ENCODE assay signal across 12 mouse cellular contexts in the genomic region with DNA sequence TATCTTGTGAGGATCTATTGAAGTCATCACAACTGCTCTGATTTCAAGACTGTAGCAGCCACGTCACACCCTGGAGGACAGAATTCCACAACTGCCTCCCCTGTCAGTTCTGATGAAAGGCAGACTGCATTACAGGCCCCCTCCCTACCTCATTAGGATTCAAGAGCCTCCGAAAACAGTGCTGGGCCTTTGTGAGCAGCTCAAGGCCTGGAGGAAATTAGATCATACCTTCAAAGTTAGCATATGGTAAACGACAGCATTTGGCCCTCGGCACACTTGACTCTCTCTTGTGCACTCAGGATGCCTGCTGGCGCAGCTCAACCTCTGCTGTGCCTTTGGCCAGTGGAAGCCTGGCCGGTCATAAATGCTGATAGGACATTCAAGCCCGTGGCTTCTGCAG.
DNase-seq lines count a peak whose midpoint lies in the region; ATAC-seq and TF ChIP-seq lines count a peak whose summit lies in the region.
"Had no signal": no experiment of that assay in that cellular context is flagged by ENCODE, and none has a peak within 500 bp of the region (broad histone marks: within the 10 kb centered on the region; RNA-seq: fewer than 3 reads in every experiment).

No protein-coding gene starts in this region.

- peak; percentile 84 for DNase-seq in heart, embryonic 10.5 days (ENCODE audit: low spot score)
- DNase-seq in heart, adult 2 months, result no peak
- DNase-seq in cerebellum, adult 8-10 months, result peak; percentile 68
- DNase-seq in forebrain, postnatal 0 days, result no peak
- DNase-seq in urinary bladder, postnatal 4 days (ENCODE audit: low spot score in 2 of 2), result no peak
- DNase-seq in adrenal gland, adult 8-10 months, result no peak

- H3K27ac ChIP-seq in heart, embryonic 10.5 days, result peak overlapping the region; percentile 79
- no peak overlapping the region for H3K27ac ChIP-seq in heart, adult 2 months
- no peak overlapping the region for H3K27ac ChIP-seq in forebrain, postnatal 0 days (ENCODE audit: low read depth, low read length)
- H3K27ac ChIP-seq in midbrain, embryonic 12.5 days (replicated peaks), result no peak overlapping the region
- H3K27ac ChIP-seq in kidney, embryonic 16.5 days (ENCODE audit: low read length), result no peak overlapping the region
- H3K27ac ChIP-seq: kidney, postnatal 0 days; liver, embryonic 14.5 days had no signal

- no peak overlapping the region for H3K9ac ChIP-seq in heart, adult 2 months (ENCODE audit: low read depth, low read length)
- no peak overlapping the region for H3K9ac ChIP-seq in forebrain, postnatal 0 days
- H3K9ac ChIP-seq in midbrain, embryonic 12.5 days (replicated peaks), result no peak overlapping the region
- no peak overlapping the region for H3K9ac ChIP-seq in kidney, embryonic 16.5 days (replicated peaks; ENCODE audit: low read length)
- H3K9ac ChIP-seq: liver, embryonic 14.5 days had no signal

- no peaks in the 10 kb centered on the region for H3K79me2 ChIP-seq in heart, adult 2 months (replicated peaks; ENCODE audit: control insufficient read depth, insufficient read depth, low read length)

- no peak for TF ChIP-seq CTCF in heart, adult 2 months (IDR thresholded peaks at IDR 0.05)
- TF ChIP-seq CTCF in forebrain, postnatal 0 days (IDR thresholded peaks at IDR 0.05; ENCODE audit: low read depth), result no peak

- intact Hi-C loops in heart, adult 2 months (cut with DNase I), result no loop called here

- no peaks in the 10 kb centered on the region for H3K9me3 ChIP-seq in heart, embryonic 10.5 days
- no peaks in the 10 kb centered on the region for H3K9me3 ChIP-seq in forebrain, postnatal 0 days (ENCODE audit: low read length)
- H3K9me3 ChIP-seq in midbrain, embryonic 12.5 days, result no peaks in the 10 kb centered on the region
- no peaks in the 10 kb centered on the region for H3K9me3 ChIP-seq in kidney, embryonic 16.5 days (ENCODE audit: low read length)

- WGBS in heart, embryonic 10.5 days, result 20% methylated on average over 7 of the region's 7 CpGs
- WGBS in heart, adult 2 months, result 37% methylated on average over 7 of the region's 7 CpGs
- 16% methylated on average over 7 of the region's 7 CpGs for WGBS in forebrain, postnatal 0 days
- WGBS in midbrain, embryonic 12.5 days, result 42% methylated on average over 7 of the region's 7 CpGs
- 47% methylated on average over 7 of the region's 7 CpGs for WGBS in kidney, embryonic 16.5 days

- H3K4me2 ChIP-seq in forebrain, postnatal 0 days (ENCODE audit: low read depth), result no peak overlapping the region
- no peak overlapping the region for H3K4me2 ChIP-seq in midbrain, embryonic 12.5 days (replicated peaks)
- no peak overlapping the region for H3K4me2 ChIP-seq in kidney, embryonic 16.5 days (replicated peaks; ENCODE audit: low read depth, low read length)

- peaks cover 17% of the 10 kb centered on the region for H3K4me1 ChIP-seq in heart, embryonic 10.5 days
- H3K4me1 ChIP-seq in heart, adult 2 months (ENCODE audit: control insufficient read depth, insufficient read depth, low read length), result no peaks in the 10 kb centered on the region; the same call in 1 of the 2 replicates
- no peaks in the 10 kb centered on the region for H3K4me1 ChIP-seq in forebrain, postnatal 0 days (ENCODE audit: insufficient read depth)
- peaks cover 6% of the 10 kb centered on the region for H3K4me1 ChIP-seq in midbrain, embryonic 12.5 days
- H3K4me1 ChIP-seq in kidney, embryonic 16.5 days (ENCODE audit: insufficient read depth, low read length), result no peaks in the 10 kb centered on the region

- TF ChIP-seq EP300 in heart, adult 2 months (IDR thresholded peaks at IDR 0.05; ENCODE audit: insufficient read depth, low read depth, low read length), result no peak

- ATAC-seq in forebrain, postnatal 0 days, result peak; percentile 40; the same call in 1 of the 2 replicates
- peak; percentile 52 for ATAC-seq in midbrain, embryonic 12.5 days (ENCODE audit: low FRiP score, low read depth)
- no peak for ATAC-seq in kidney, embryonic 16.5 days (ENCODE audit: low FRiP score, low TSS enrichment)
- ATAC-seq: activated CD4-positive, CD25-positive, alpha-beta regulatory T cell, adult 4 months had no signal

- no peak overlapping the region for H3K4me3 ChIP-seq in heart, embryonic 10.5 days
- H3K4me3 ChIP-seq in heart, adult 2 months, result no peak overlapping the region
- no peak overlapping the region for H3K4me3 ChIP-seq in forebrain, postnatal 0 days (ENCODE audit: low read depth, low read length)
- H3K4me3 ChIP-seq in midbrain, embryonic 12.5 days, result no peak overlapping the region
- no peak overlapping the region for H3K4me3 ChIP-seq in kidney, embryonic 16.5 days (ENCODE audit: low read length)
- H3K4me3 ChIP-seq: myocyte had no signal

- H3K36me3 ChIP-seq in heart, embryonic 10.5 days, result peaks cover 19% of the 10 kb centered on the region
- no peaks in the 10 kb centered on the region for H3K36me3 ChIP-seq in heart, adult 2 months (ENCODE audit: control insufficient read depth, insufficient read depth, low read length)
- H3K36me3 ChIP-seq in forebrain, postnatal 0 days (ENCODE audit: insufficient read depth), result peaks cover 22% of the 10 kb centered on the region
- 0 out of 2 replicates have a peak, but pooled peaks cover 15% of the 10 kb centered on the region for H3K36me3 ChIP-seq in midbrain, embryonic 12.5 days
- H3K36me3 ChIP-seq in kidney, embryonic 16.5 days (ENCODE audit: insufficient read depth, low read length), result peaks cover 9% of the 10 kb centered on the region

- H3K27me3 ChIP-seq in heart, embryonic 10.5 days (ENCODE audit: insufficient read depth, poor library complexity, severe bottlenecking), result no peaks in the 10 kb centered on the region
- H3K27me3 ChIP-seq in heart, adult 2 months (ENCODE audit: control insufficient read depth, insufficient read depth, low read length), result no peaks in the 10 kb centered on the region
- no peaks in the 10 kb centered on the region for H3K27me3 ChIP-seq in forebrain, postnatal 0 days (ENCODE audit: insufficient read depth, low read length)
- no peaks in the 10 kb centered on the region for H3K27me3 ChIP-seq in midbrain, embryonic 12.5 days
- H3K27me3 ChIP-seq in kidney, embryonic 16.5 days (ENCODE audit: insufficient read depth, low read length), result no peaks in the 10 kb centered on the region

- no peak for TF ChIP-seq POLR2A in heart, adult 2 months (IDR thresholded peaks at IDR 0.05; ENCODE audit: insufficient read depth, low read depth, low read length)

Comparison
In these comparisons a context has a peak if more than half of its experiments do, and no peak if none do; other contexts are left out.
1. DNase-seq: peak in heart, embryonic 10.5 days (single experiment) and cerebellum, adult 8-10 months (single experiment); none in heart, adult 2 months (0 of 2), forebrain, postnatal 0 days (single experiment), urinary bladder, postnatal 4 days (0 of 2) and adrenal gland, adult 8-10 months (single experiment).